Mouse (Mus musculus) bone marrow macrophage, adult 2 months (primary cell): ENCODE measurements around the gene Rps16. TPM values are rescaled to one million over a fixed set of nuclear protein-coding genes. Genes with fewer than 3 reads are reported as not detected.
"Not testable (repeated sequence)": the region's sequence is repeated elsewhere in the genome, so short reads cannot be mapped to it uniquely, and the experiment has no call there.

Experiments used
- H3K27ac ChIP-seq: 2 replicates; pipeline ENCODE4 v1.5.1; 2012; ENCODE audit warnings: low read depth, low read length; ENCODE audit not compliant: insufficient read depth
- H3K4me1 ChIP-seq: 2 replicates; pipeline ENCODE4 v1.6.1; 2012; ENCODE audit warnings: low read length; ENCODE audit not compliant: control insufficient read depth, insufficient read depth
- H3K4me3 ChIP-seq: 2 replicates; pipeline ENCODE4 v1.5.1; 2012; ENCODE audit warnings: mild to moderate bottlenecking, low read length, moderate library complexity; ENCODE audit not compliant: insufficient read depth
- CTCF ChIP-seq: IDR thresholded peaks from 2 replicates; pipeline ENCODE4 v1.5.1; 2012; ENCODE audit warnings: low read depth, mild to moderate bottlenecking, low read length, moderate library complexity
- POLR2A ChIP-seq: IDR thresholded peaks from 2 replicates; pipeline ENCODE4 v1.6.1; 2012; ENCODE audit warnings: mild to moderate bottlenecking, low read depth, low read length, borderline replicate concordance
- polyA plus RNA-seq: library from polyadenylated mRNA; stranded (reverse); fragments of >200 nt; gene quantifications from 2 replicates; pipeline ENCODE4 v1.2.4, GENCODE M21; 2012; ENCODE audit not compliant: missing spikeins, insufficient read depth, insufficient read length

Gene Rps16
- polyA plus RNA-seq, 1 experiment = 823 TPM

GRCm38 (mm10) chr7:28386007-28386406, 35.6 kb downstream of the Rps16 start:
- Histone ChIP-seq H3K4me3 (peak overlapping the region; percentile 46), H3K4me1 (peaks cover 42% of the 10 kb centered on the region), H3K27ac (peak overlapping the region; percentile 100)

GRCm38 (mm10) chr7:28386462-28386861, 36.0 kb downstream of the Rps16 start:
- Histone ChIP-seq H3K4me1 (peaks cover 45% of the 10 kb centered on the region), H3K27ac (peak overlapping the region; percentile 100), H3K4me3 (peak overlapping the region; percentile 46)
- TF ChIP-seq POLR2A (no peak), CTCF (peak; percentile 74)

More at GRCm38 (mm10) chr7:28386007-28386406, 35.6 kb downstream of the Rps16 start:
- TF ChIP-seq CTCF = no peak
- no peak for TF ChIP-seq POLR2A

- not testable (repeated sequence) for H3K27ac ChIP-seq, H3K4me3 ChIP-seq
- H3K4me1 ChIP-seq = peaks cover 43% of the 10 kb centered on the region
Observed at GRCm38 (mm10) chr7:28386877-28387276, 36.4 kb downstream of the Rps16 start.

GRCm38 (mm10) chr7:28387384-28387783, 36.9 kb downstream of the Rps16 start:
- H3K4me3 ChIP-seq, H3K27ac ChIP-seq: not testable (repeated sequence)
- H3K4me1 ChIP-seq = peaks cover 41% of the 10 kb centered on the region

GRCm38 (mm10) chr7:28390331-28390730, 39.9 kb downstream of the Rps16 start:
- Histone ChIP-seq H3K27ac (0 out of 2 replicates have a peak overlapping the region, but pooled peaks have one; percentile 0), H3K4me3 (no peak overlapping the region), H3K4me1 (peaks cover 16% of the 10 kb centered on the region)
- no peak for TF ChIP-seq POLR2A
- TF ChIP-seq CTCF = no peak

- peaks cover 10% of the 10 kb centered on the region for H3K4me1 ChIP-seq
- peak within 1 kb of the TSS; percentile 50 for H3K27ac ChIP-seq
- H3K4me3 ChIP-seq = peak within 1 kb of the TSS; percentile 83
- TF ChIP-seq POLR2A = peak; percentile 74; the same call in 1 of the 2 replicates
- TF ChIP-seq CTCF = no peak
Observed at GRCm38 (mm10) chr7:28392429-28393271, 42.2 kb downstream of the Rps16 start, which contains the start of the genes Med29 and Paf1. Gene Med29 (minus strand): TSS chr7:28392708. Gene Paf1 (plus strand): TSS chr7:28392951.

GRCm38 (mm10) chr7:28393272-28393951, 43.0 kb downstream of the Rps16 start:
- Histone ChIP-seq H3K27ac (peak overlapping the region; percentile 50), H3K4me1 (peaks cover 10% of the 10 kb centered on the region), H3K4me3 (peak overlapping the region; percentile 83)
- TF ChIP-seq CTCF (no peak), POLR2A (no peak)

- Histone ChIP-seq H3K27ac (no peak overlapping the region), H3K4me1 (peaks cover 7% of the 10 kb centered on the region), H3K4me3 (no peak overlapping the region)
- TF ChIP-seq CTCF (no peak), POLR2A (no peak)
Observed at GRCm38 (mm10) chr7:28395425-28395824, 45.0 kb downstream of the Rps16 start.

- H3K4me1 ChIP-seq = peaks cover 6% of the 10 kb centered on the region
- H3K4me3 ChIP-seq = no peak overlapping the region
- no peak overlapping the region for H3K27ac ChIP-seq
- TF ChIP-seq POLR2A = no peak
- no peak for TF ChIP-seq CTCF
Observed at GRCm38 (mm10) chr7:28398000-28398399, 47.5 kb downstream of the Rps16 start.

- Histone ChIP-seq H3K27ac (no peak overlapping the region), H3K4me1 (peaks cover 6% of the 10 kb centered on the region)
Observed at GRCm38 (mm10) chr7:28398696-28399340, 48.4 kb downstream of the Rps16 start.

More at GRCm38 (mm10) chr7:28398696-28399340, 48.4 kb downstream of the Rps16 start:
- TF ChIP-seq CTCF (no peak), POLR2A (no peak)
- no peak overlapping the region for H3K4me3 ChIP-seq
